Mouse (Mus musculus): Measurements from ENCODE around the gene Txndc11. TPM values are rescaled to one million over a fixed set of nuclear protein-coding genes. Genes with fewer than 3 reads are reported as not detected.

Txndc11 gene
- polyA plus RNA-seq, 1 experiment from 2014 or later = 30.8 TPM

GRCm38 (mm10) chr16:11124110-11124509, 10.3 kb downstream of the Txndc11 start:
- no peaks in the 10 kb centered on the region for H3K27me3 ChIP-seq (ENCODE audit: control insufficient read depth, insufficient read depth, low read depth, low read length)
- peaks cover 23% of the 10 kb centered on the region for H3K36me3 ChIP-seq (ENCODE audit: control insufficient read depth, insufficient read depth, low read length)
- no peak overlapping the region for H3K9ac ChIP-seq (ENCODE audit: low read length)
- H3K4me3 ChIP-seq (ENCODE audit: low read length) = no peak overlapping the region
- no peaks in the 10 kb centered on the region for H3K9me3 ChIP-seq (ENCODE audit: control insufficient read depth, low read length)
- no peak for ATAC-seq (ENCODE audit: low read depth)
- no peak overlapping the region for H3K4me2 ChIP-seq (ENCODE audit: low read depth, low read length)
- WGBS = 78% methylated on average over 1 of the region's 1 CpGs
- no peak overlapping the region for H3K27ac ChIP-seq (ENCODE audit: low read length)
- H3K4me1 ChIP-seq (replicated peaks; ENCODE audit: control insufficient read depth, insufficient read depth, low read length) = no peaks in the 10 kb centered on the region

GRCm38 (mm10) chr16:11122625-11123024, 11.8 kb downstream of the Txndc11 start:
- Histone ChIP-seq H3K4me3 (ENCODE audit: low read length) (no peak overlapping the region), H3K4me1 (replicated peaks; ENCODE audit: control insufficient read depth, insufficient read depth, low read length) (no peaks in the 10 kb centered on the region), H3K9me3 (ENCODE audit: control insufficient read depth, low read length) (no peaks in the 10 kb centered on the region), H3K4me2 (ENCODE audit: low read depth, low read length) (no peak overlapping the region), H3K27ac (ENCODE audit: low read length) (no peak overlapping the region), H3K36me3 (ENCODE audit: control insufficient read depth, insufficient read depth, low read length) (peaks cover 23% of the 10 kb centered on the region), H3K9ac (ENCODE audit: low read length) (no peak overlapping the region), H3K27me3 (ENCODE audit: control insufficient read depth, insufficient read depth, low read depth, low read length) (no peaks in the 10 kb centered on the region)
- no peak for ATAC-seq (ENCODE audit: low read depth)
- 93% methylated on average over 2 of the region's 2 CpGs for WGBS

- 58% methylated on average over 4 of the region's 4 CpGs for WGBS
- no peak overlapping the region for H3K9ac ChIP-seq (ENCODE audit: low read length)
- H3K27ac ChIP-seq (ENCODE audit: low read length) = no peak overlapping the region
- no peaks in the 10 kb centered on the region for H3K9me3 ChIP-seq (ENCODE audit: control insufficient read depth, low read length)
- no peaks in the 10 kb centered on the region for H3K4me1 ChIP-seq (replicated peaks; ENCODE audit: control insufficient read depth, insufficient read depth, low read length)
- ATAC-seq (ENCODE audit: low read depth) = no peak
- H3K4me2 ChIP-seq (ENCODE audit: low read depth, low read length) = no peak overlapping the region
- H3K27me3 ChIP-seq (ENCODE audit: control insufficient read depth, insufficient read depth, low read depth, low read length) = no peaks in the 10 kb centered on the region
- H3K36me3 ChIP-seq (ENCODE audit: control insufficient read depth, insufficient read depth, low read length) = peaks cover 2% of the 10 kb centered on the region; the same call in 1 of the 2 replicates
- H3K4me3 ChIP-seq (ENCODE audit: low read length) = no peak overlapping the region
These were observed 25.2 kb downstream of the Txndc11 start for GRCm38 (mm10) chr16:11109198-11109740.

- no peaks in the 10 kb centered on the region for H3K4me1 ChIP-seq (replicated peaks; ENCODE audit: control insufficient read depth, insufficient read depth, low read length)
- peaks cover 4% of the 10 kb centered on the region for H3K36me3 ChIP-seq (ENCODE audit: control insufficient read depth, insufficient read depth, low read length)
- no peak for ATAC-seq (ENCODE audit: low read depth)
- no peak overlapping the region for H3K4me3 ChIP-seq (ENCODE audit: low read length)
- no peaks in the 10 kb centered on the region for H3K27me3 ChIP-seq (ENCODE audit: control insufficient read depth, insufficient read depth, low read depth, low read length)
- no peaks in the 10 kb centered on the region for H3K9me3 ChIP-seq (ENCODE audit: control insufficient read depth, low read length)
- no peak overlapping the region for H3K4me2 ChIP-seq (ENCODE audit: low read depth, low read length)
- WGBS = 88% methylated on average over 1 of the region's 1 CpGs
- no peak overlapping the region for H3K27ac ChIP-seq (ENCODE audit: low read length)
- no peak overlapping the region for H3K9ac ChIP-seq (ENCODE audit: low read length)
These were observed 29.5 kb downstream of the Txndc11 start for GRCm38 (mm10) chr16:11104905-11105304.

- ATAC-seq (ENCODE audit: low read depth) = no peak
- Histone ChIP-seq H3K9me3 (ENCODE audit: control insufficient read depth, low read length) (no peaks in the 10 kb centered on the region), H3K36me3 (ENCODE audit: control insufficient read depth, insufficient read depth, low read length) (no peaks in the 10 kb centered on the region; the same call in 1 of the 2 replicates), H3K9ac (ENCODE audit: low read length) (no peak overlapping the region), H3K4me1 (replicated peaks; ENCODE audit: control insufficient read depth, insufficient read depth, low read length) (no peaks in the 10 kb centered on the region), H3K4me2 (ENCODE audit: low read depth, low read length) (no peak overlapping the region), H3K4me3 (ENCODE audit: low read length) (no peak overlapping the region), H3K27me3 (ENCODE audit: control insufficient read depth, insufficient read depth, low read depth, low read length) (no peaks in the 10 kb centered on the region), H3K27ac (ENCODE audit: low read length) (no peak overlapping the region)
- 92% methylated on average over 3 of the region's 3 CpGs for WGBS
These were observed 37.1 kb downstream of the Txndc11 start for GRCm38 (mm10) chr16:11097301-11097700.

- peaks cover 8% of the 10 kb centered on the region; the same call in 1 of the 2 replicates for H3K36me3 ChIP-seq (ENCODE audit: control insufficient read depth, insufficient read depth, low read length)
- H3K9ac ChIP-seq (ENCODE audit: low read length) = no peak overlapping the region
- H3K4me1 ChIP-seq (replicated peaks; ENCODE audit: control insufficient read depth, insufficient read depth, low read length) = no peaks in the 10 kb centered on the region
- no peak overlapping the region for H3K4me2 ChIP-seq (ENCODE audit: low read depth, low read length)
- 86% methylated on average over 13 of the region's 13 CpGs for WGBS
- H3K9me3 ChIP-seq (ENCODE audit: control insufficient read depth, low read length) = no peaks in the 10 kb centered on the region
- H3K27me3 ChIP-seq (ENCODE audit: control insufficient read depth, insufficient read depth, low read depth, low read length) = no peaks in the 10 kb centered on the region
- no peak overlapping the region for H3K4me3 ChIP-seq (ENCODE audit: low read length)
- no peak overlapping the region for H3K27ac ChIP-seq (ENCODE audit: low read length)
- ATAC-seq (ENCODE audit: low read depth) = no peak
These were observed 40.6 kb downstream of the Txndc11 start for GRCm38 (mm10) chr16:11093717-11094386.

GRCm38 (mm10) chr16:11092523-11092922, 41.9 kb downstream of the Txndc11 start:
- Histone ChIP-seq H3K4me2 (ENCODE audit: low read depth, low read length) (no peak overlapping the region), H3K36me3 (ENCODE audit: control insufficient read depth, insufficient read depth, low read length) (peaks cover 17% of the 10 kb centered on the region)

GRCm38 (mm10) chr16:11092061-11092460, 42.4 kb downstream of the Txndc11 start:
- no peak overlapping the region for H3K4me2 ChIP-seq (ENCODE audit: low read depth, low read length)
- H3K4me1 ChIP-seq (replicated peaks; ENCODE audit: control insufficient read depth, insufficient read depth, low read length) = no peaks in the 10 kb centered on the region
- 0 out of 2 replicates have a peak, but pooled peaks have one; percentile 31 for ATAC-seq (ENCODE audit: low read depth)
- 61% methylated on average over 4 of the region's 4 CpGs for whole genome bisulfite sequencing
- no peak overlapping the region for H3K9ac ChIP-seq (ENCODE audit: low read length)
- H3K4me3 ChIP-seq (ENCODE audit: low read length) = no peak overlapping the region
- peaks cover 17% of the 10 kb centered on the region for H3K36me3 ChIP-seq (ENCODE audit: control insufficient read depth, insufficient read depth, low read length)
- no peak overlapping the region for H3K27ac ChIP-seq (ENCODE audit: low read length)
- no peaks in the 10 kb centered on the region for H3K27me3 ChIP-seq (ENCODE audit: control insufficient read depth, insufficient read depth, low read depth, low read length)
- no peaks in the 10 kb centered on the region for H3K9me3 ChIP-seq (ENCODE audit: control insufficient read depth, low read length)

More at GRCm38 (mm10) chr16:11092523-11092922, 41.9 kb downstream of the Txndc11 start:
- Histone ChIP-seq H3K4me1 (replicated peaks; ENCODE audit: control insufficient read depth, insufficient read depth, low read length) (no peaks in the 10 kb centered on the region), H3K27me3 (ENCODE audit: control insufficient read depth, insufficient read depth, low read depth, low read length) (no peaks in the 10 kb centered on the region), H3K27ac (ENCODE audit: low read length) (no peak overlapping the region), H3K9ac (ENCODE audit: low read length) (no peak overlapping the region), H3K9me3 (ENCODE audit: control insufficient read depth, low read length) (no peaks in the 10 kb centered on the region), H3K4me3 (ENCODE audit: low read length) (no peak overlapping the region)
- WGBS = 62% methylated on average over 3 of the region's 3 CpGs
- ATAC-seq (ENCODE audit: low read depth) = no peak

GRCm38 (mm10) chr16:11090836-11091570, 43.4 kb downstream of the Txndc11 start:
- Histone ChIP-seq H3K9me3 (ENCODE audit: control insufficient read depth, low read length) (no peaks in the 10 kb centered on the region), H3K4me1 (replicated peaks; ENCODE audit: control insufficient read depth, insufficient read depth, low read length) (no peaks in the 10 kb centered on the region), H3K27me3 (ENCODE audit: control insufficient read depth, insufficient read depth, low read depth, low read length) (no peaks in the 10 kb centered on the region), H3K4me3 (ENCODE audit: low read length) (no peak overlapping the region), H3K36me3 (ENCODE audit: control insufficient read depth, insufficient read depth, low read length) (peaks cover 22% of the 10 kb centered on the region), H3K9ac (ENCODE audit: low read length) (no peak overlapping the region), H3K27ac (ENCODE audit: low read length) (no peak overlapping the region), H3K4me2 (ENCODE audit: low read depth, low read length) (no peak overlapping the region)
- 73% methylated on average over 10 of the region's 10 CpGs for WGBS
- ATAC-seq (ENCODE audit: low read depth) = no peak
